Mouse (Mus musculus) hindbrain, embryonic 11.5 days (tissue): ENCODE results near the gene Man2a2. TPM values are rescaled to one million over a fixed set of nuclear protein-coding genes. Genes with fewer than 3 reads are reported as not detected.
A peak's percentile ranks its signal among the peaks of the same experiment; 100 is the strongest.
"Not testable (repeated sequence)": the region's sequence is repeated elsewhere in the genome, so short reads cannot be mapped to it uniquely, and the experiment has no call there.

Experiments
- ATAC-seq: fragments of 200-750 bp; cut with Nextera tagmentation; 2 replicates; pipeline ENCODE4 v1.8.0; 2017; ENCODE audit warnings: mild to moderate bottlenecking, moderate TSS enrichment, moderate library complexity; ENCODE audit not compliant: low FRiP score
- DNase-seq: peaks from one replicate; pipeline ENCODE4 v3.0.0-alpha.2; 2015; ENCODE audit warnings: low spot score
- H3K27ac ChIP-seq: fragments of 300-500 bp; sonication (generic); 2 replicates; pipeline ENCODE4 v1.5.1; 2014; ENCODE audit warnings: mild to moderate bottlenecking, low read depth, low read length
- H3K27me3 ChIP-seq: fragments of 300-500 bp; sonication (generic); 2 replicates; pipeline ENCODE4 v1.6.1; 2014; ENCODE audit warnings: mild to moderate bottlenecking, low read length, moderate library complexity, mixed read lengths; ENCODE audit not compliant: control insufficient read depth, insufficient read depth
- H3K36me3 ChIP-seq: fragments of 300-500 bp; sonication (generic); 2 replicates; pipeline ENCODE4 v1.6.1; 2014; ENCODE audit warnings: mild to moderate bottlenecking, low read length, moderate library complexity, mixed read lengths; ENCODE audit not compliant: control insufficient read depth, insufficient read depth
- H3K4me1 ChIP-seq: fragments of 300-500 bp; sonication (generic); replicated peaks from 2 replicates; pipeline ENCODE4 v1.6.1; 2014; ENCODE audit warnings: low read length, mixed read lengths; ENCODE audit not compliant: control insufficient read depth, insufficient read depth
- H3K4me2 ChIP-seq: fragments of 300-500 bp; sonication (generic); replicated peaks from 2 replicates; pipeline ENCODE4 v1.6.1; 2014; ENCODE audit warnings: mild to moderate bottlenecking, low read depth, low read length
- H3K4me3 ChIP-seq: fragments of 300-500 bp; sonication (generic); 2 replicates; pipeline ENCODE4 v1.5.1; 2014; ENCODE audit warnings: low read depth, low read length
- H3K9ac ChIP-seq: fragments of 300-500 bp; sonication (generic); 2 replicates; pipeline ENCODE4 v1.6.1; 2014; ENCODE audit warnings: low read depth, low read length
- H3K9me3 ChIP-seq: fragments of 300-500 bp; sonication (generic); 2 replicates; pipeline ENCODE4 v1.6.1; 2016; ENCODE audit warnings: low read length; ENCODE audit not compliant: control insufficient read depth
- WGBS: fragments of 180-500 bp; shearing (Covaris S2); extraction: QIAGEN DNeasy Blood & Tissue Kit; methylation state at CpG from one replicate; pipeline ENCODE4 v1.1.7; 2014; 5-methylcytosine and 5-hydroxymethylcytosine counted together
- polyA plus RNA-seq: library from polyadenylated mRNA; unstranded; fragments of >200 nt; fragmentation: Nextera tagmentation; extraction: Ambion mirVana; gene quantifications from 2 replicates; pipeline ENCODE4 v1.2.1, GENCODE M21; 2014

Gene Man2a2
- polyA plus RNA-seq, 1 experiment from 2014 or later, result 9.8 TPM

GRCm38 (mm10) chr7:80330278-80330677 lies 40.9 kb downstream of the Man2a2 start:
- H3K36me3 ChIP-seq, result peaks cover 29% of the 10 kb centered on the region

GRCm38 (mm10) chr7:80326076-80326475 lies 45.1 kb downstream of the Man2a2 start:
- Histone ChIP-seq H3K4me2 (no peak overlapping the region), H3K9me3 (no peaks in the 10 kb centered on the region), H3K4me3 (no peak overlapping the region), H3K27ac (no peak overlapping the region), H3K4me1 (peaks cover 3% of the 10 kb centered on the region; the same call in 1 of the 2 replicates), H3K27me3 (no peaks in the 10 kb centered on the region), H3K36me3 (peaks cover 9% of the 10 kb centered on the region; the same call in 1 of the 2 replicates), H3K9ac (no peak overlapping the region)
- ATAC-seq (no peak), DNase-seq (no peak)
- 95% methylated on average over 19 of the region's 19 CpGs for WGBS

More at GRCm38 (mm10) chr7:80330278-80330677, 40.9 kb downstream of the Man2a2 start:
- H3K4me2 ChIP-seq, result no peak overlapping the region
- H3K27me3 ChIP-seq, result no peaks in the 10 kb centered on the region
- no peak overlapping the region for H3K27ac ChIP-seq
- WGBS, result 92% methylated on average over 8 of the region's 8 CpGs
- DNase-seq, result no peak
- no peak overlapping the region for H3K4me3 ChIP-seq
- no peak for ATAC-seq
- H3K9ac ChIP-seq, result no peak overlapping the region
- no peaks in the 10 kb centered on the region for H3K4me1 ChIP-seq
- no peaks in the 10 kb centered on the region for H3K9me3 ChIP-seq

GRCm38 (mm10) chr7:80325292-80325868 lies 45.8 kb downstream of the Man2a2 start:
- 95% methylated on average over 16 of the region's 16 CpGs for WGBS
- Histone ChIP-seq H3K9ac (no peak overlapping the region; the same call in 1 of the 2 replicates), H3K4me2 (no peak overlapping the region; the same call in 1 of the 2 replicates), H3K27ac (no peak overlapping the region), H3K36me3 (peaks cover 5% of the 10 kb centered on the region; the same call in 1 of the 2 replicates), H3K4me3 (no peak overlapping the region), H3K4me1 (peaks cover 3% of the 10 kb centered on the region; the same call in 1 of the 2 replicates), H3K27me3 (no peaks in the 10 kb centered on the region), H3K9me3 (no peaks in the 10 kb centered on the region)
- ATAC-seq, result no peak
- DNase-seq, result no peak

- peak overlapping the region; percentile 22; the same call in 1 of the 2 replicates for H3K4me2 ChIP-seq
- DNase-seq, H3K36me3 ChIP-seq, ATAC-seq, H3K9me3 ChIP-seq, H3K4me1 ChIP-seq, H3K27ac ChIP-seq, H3K27me3 ChIP-seq, H3K4me3 ChIP-seq, H3K9ac ChIP-seq: not testable (repeated sequence)
- 51% methylated on average over 5 of the region's 5 CpGs for WGBS
Observed at GRCm38 (mm10) chr7:80324816-80325119, 46.4 kb downstream of the Man2a2 start.

- WGBS, result 3% methylated on average over 38 of the region's 38 CpGs
- H3K9ac ChIP-seq, result peak within 1 kb of the TSS; percentile 76
- H3K4me3 ChIP-seq, result peak within 1 kb of the TSS; percentile 42
- peak within 1 kb of the TSS; percentile 33; the same call in 1 of the 2 replicates for H3K27ac ChIP-seq
- no peaks in the 10 kb centered on the region for H3K9me3 ChIP-seq
- peaks cover 3% of the 10 kb centered on the region; the same call in 1 of the 2 replicates for H3K4me1 ChIP-seq
- ATAC-seq (peak; percentile 99), DNase-seq (peak; percentile 95)
- peak within 1 kb of the TSS; percentile 72 for H3K4me2 ChIP-seq
- peaks cover 9% of the 10 kb centered on the region; the same call in 1 of the 2 replicates for H3K36me3 ChIP-seq
- H3K27me3 ChIP-seq, result no peaks in the 10 kb centered on the region
Observed at GRCm38 (mm10) chr7:80324043-80324815, 46.9 kb downstream of the Man2a2 start, which contains the start of gene Rccd1. Gene Rccd1 (minus strand): TSS chr7:80324454.

- Histone ChIP-seq H3K9ac (peak overlapping the region; percentile 76), H3K4me2 (peak overlapping the region; percentile 72), H3K4me1 (peaks cover 3% of the 10 kb centered on the region; the same call in 1 of the 2 replicates), H3K4me3 (peak overlapping the region; percentile 42), H3K27ac (no peak overlapping the region), H3K27me3 (no peaks in the 10 kb centered on the region), H3K9me3 (no peaks in the 10 kb centered on the region), H3K36me3 (peaks cover 9% of the 10 kb centered on the region; the same call in 1 of the 2 replicates)
- WGBS, result 30% methylated on average over 8 of the region's 8 CpGs
- DNase-seq (no peak), ATAC-seq (no peak)
Observed at GRCm38 (mm10) chr7:80323336-80323735, 47.8 kb downstream of the Man2a2 start.

- Histone ChIP-seq H3K4me1 (peaks cover 3% of the 10 kb centered on the region; the same call in 1 of the 2 replicates), H3K4me2 (no peak overlapping the region), H3K27me3 (no peaks in the 10 kb centered on the region), H3K9me3 (no peaks in the 10 kb centered on the region), H3K27ac (no peak overlapping the region), H3K36me3 (0 out of 2 replicates have a peak, but pooled peaks cover 5% of the 10 kb centered on the region), H3K9ac (no peak overlapping the region), H3K4me3 (no peak overlapping the region)
- WGBS, result 86% methylated on average over 19 of the region's 19 CpGs
- DNase-seq, result no peak
- no peak for ATAC-seq
Observed at GRCm38 (mm10) chr7:80319846-80320496, 51.2 kb downstream of the Man2a2 start.

GRCm38 (mm10) chr7:80318670-80319069 lies 52.5 kb downstream of the Man2a2 start:
- H3K9ac ChIP-seq, result no peak overlapping the region
- H3K27ac ChIP-seq, result no peak overlapping the region
- DNase-seq (no peak), ATAC-seq (no peak)
- H3K27me3 ChIP-seq, result no peaks in the 10 kb centered on the region
- H3K4me2 ChIP-seq, result no peak overlapping the region
- peaks cover 10% of the 10 kb centered on the region; the same call in 1 of the 2 replicates for H3K36me3 ChIP-seq
- H3K9me3 ChIP-seq, result no peaks in the 10 kb centered on the region
- peaks cover 3% of the 10 kb centered on the region; the same call in 1 of the 2 replicates for H3K4me1 ChIP-seq
- H3K4me3 ChIP-seq, result no peak overlapping the region
- 97% methylated on average over 4 of the region's 4 CpGs for WGBS
